Mouse (Mus musculus) kidney, adult 2 months (tissue): ENCODE data around the gene Alx3. TPM values are rescaled to one million over a fixed set of nuclear protein-coding genes. Genes with fewer than 3 reads are reported as not detected.
A peak's percentile ranks its signal among the peaks of the same experiment; 100 is the strongest.

Experiments
- DNase-seq: peaks from one replicate; pipeline ENCODE4 v3.0.0; 2021
- H3K27ac ChIP-seq: fragments of 200-500 bp; 2 replicates; pipeline ENCODE4 v1.5.1; 2012; ENCODE audit warnings: low read depth, low read length, control low read depth, inconsistent platforms; ENCODE audit not compliant: insufficient read depth
- H3K27me3 ChIP-seq: fragments of 200-500 bp; replicated peaks from 2 replicates; pipeline ENCODE4 v1.6.1; 2012; ENCODE audit warnings: mild to moderate bottlenecking, moderate library complexity, low read length, inconsistent platforms; ENCODE audit not compliant: control insufficient read depth, insufficient read depth
- H3K36me3 ChIP-seq: fragments of 200-500 bp; 2 replicates; pipeline ENCODE4 v1.6.1; 2012; ENCODE audit warnings: mild to moderate bottlenecking, moderate library complexity, low read length, inconsistent platforms; ENCODE audit not compliant: control insufficient read depth, insufficient read depth
- H3K4me1 ChIP-seq: fragments of 200-500 bp; 2 replicates; pipeline ENCODE4 v1.6.1; 2011; ENCODE audit warnings: low read length; ENCODE audit not compliant: control insufficient read depth, insufficient read depth
- H3K4me3 ChIP-seq: fragments of 200-500 bp; 2 replicates; pipeline ENCODE4 v1.5.1; 2011; ENCODE audit warnings: mild to moderate bottlenecking, low read depth, low read length, control low read depth; ENCODE audit not compliant: insufficient read depth
- CTCF ChIP-seq: fragments of 200-500 bp; conservative IDR thresholded peaks from 2 replicates; pipeline ENCODE4 v1.5.1; 2011; ENCODE audit warnings: low read depth, mild to moderate bottlenecking, control low read depth, low read length, moderate library complexity, mixed read lengths; ENCODE audit not compliant: insufficient read depth, insufficient read length
- POLR2A ChIP-seq: fragments of 200-500 bp; IDR thresholded peaks from one replicate; pipeline ENCODE4 v1.6.1; 2011; ENCODE audit warnings: low read depth, low read length, control low read depth
- WGBS: fragments of 180-500 bp; shearing (Covaris S2); methylation state at CpG from one replicate; pipeline ENCODE4 v1.1.7; 2018; 5-methylcytosine and 5-hydroxymethylcytosine counted together
- polyA plus RNA-seq: library from polyadenylated mRNA; depleted of rRNA; stranded (reverse); fragments of >200 nt; gene quantifications from 2 replicates; pipeline ENCODE4 v1.2.3, GENCODE M21; 2012; rRNA removed

Alx3 gene
- polyA plus RNA-seq, 1 experiment = not detected

GRCm38 (mm10) chr3:107654861-107655260 is 60.0 kb downstream of the Alx3 start:
- Histone ChIP-seq H3K4me1 (peaks cover 7% of the 10 kb centered on the region; the same call in 1 of the 2 replicates), H3K27me3 (no peaks in the 10 kb centered on the region), H3K27ac (no peak overlapping the region; the same call in 1 of the 2 replicates), H3K36me3 (no peaks in the 10 kb centered on the region), H3K4me3 (no peak overlapping the region)
- TF ChIP-seq POLR2A (no peak), CTCF (no peak)
- whole genome bisulfite sequencing = 60% methylated on average over 3 of the region's 3 CpGs
- DNase-seq = peak; percentile 52

Other genes starting within 250 kb of the Alx3 start
- gene Kcnc4, start 135.5 kb upstream of the Alx3 start, polyA plus RNA-seq = 0.20 and 0.78 TPM in 2 replicates
- gene Slc6a17, start 77.0 kb upstream of the Alx3 start, polyA plus RNA-seq = 16.0 and 19.2 TPM in 2 replicates
- gene Ubl4b, start 40.0 kb upstream of the Alx3 start, polyA plus RNA-seq = 0.06 TPM in 1 of 2 replicates, not detected in the other
- not detected in 2 replicates for gene Gm10961, start 36.3 kb downstream of the Alx3 start, polyA plus RNA-seq
- 46.0 and 54.1 TPM in 2 replicates for gene Strip1, start 36.7 kb downstream of the Alx3 start, polyA plus RNA-seq
- gene Ahcyl1, start 101.5 kb downstream of the Alx3 start, polyA plus RNA-seq = 88.6 and 101 TPM in 2 replicates
- gene Csf1, start 165.4 kb downstream of the Alx3 start, polyA plus RNA-seq = 10.7 and 12.4 TPM in 2 replicates